Mouse (Mus musculus): ENCODE results near the gene Eps8l2.
"Not testable (repeated sequence)": the region's sequence is repeated elsewhere in the genome, so short reads cannot be mapped to it uniquely, and the experiment has no call there.

The Eps8l2 gene

GRCm38 (mm10) chr7:141407670-141408069, 69.0 kb downstream of the Eps8l2 start:
- not testable (repeated sequence) for DNase-seq (ENCODE audit: low read depth)

GRCm38 (mm10) chr7:141408833-141409232, 70.2 kb downstream of the Eps8l2 start:
- peak; percentile 75 for DNase-seq (ENCODE audit: low read depth)

DNA sequence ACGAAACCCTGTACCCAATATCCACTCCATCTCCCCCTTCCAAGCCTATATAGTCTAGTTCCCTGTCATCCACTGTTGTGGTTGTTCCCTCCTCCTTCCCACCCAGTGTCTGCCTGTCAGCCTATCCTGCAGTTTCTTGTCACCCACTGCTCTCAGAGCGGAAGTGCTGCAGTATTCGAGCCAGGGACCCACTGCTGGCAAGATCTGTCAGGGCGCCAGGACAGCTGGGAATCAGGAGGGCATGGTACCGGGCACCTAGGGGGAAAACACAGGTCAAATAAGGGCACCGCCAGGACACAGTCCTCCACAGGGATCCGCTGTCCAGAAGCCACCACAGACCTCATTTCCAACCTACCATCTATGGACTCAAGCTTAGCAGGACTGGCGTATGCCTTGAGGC, 72.0 kb downstream of the Eps8l2 start:
- DNase-seq (ENCODE audit: low read depth), result no peak

DNA sequence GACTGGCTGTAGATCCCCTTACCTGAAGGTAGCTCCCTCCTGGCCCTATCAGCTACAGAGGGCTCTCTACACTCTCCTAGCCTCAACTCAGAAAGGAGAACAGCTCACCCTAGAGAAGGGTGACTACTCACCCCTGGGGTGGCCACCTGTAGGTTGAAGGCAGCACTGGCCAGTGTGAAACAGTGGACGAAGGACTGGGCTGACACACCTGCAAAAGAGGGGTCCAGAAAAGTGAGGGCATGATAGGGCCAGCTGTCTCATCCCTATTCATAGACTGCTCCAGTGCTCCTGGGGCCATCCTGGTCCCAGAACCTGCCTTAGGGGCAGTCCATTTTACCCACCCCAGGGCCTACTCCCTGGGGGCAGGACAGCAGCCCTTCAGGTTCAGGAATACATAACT, 73.0 kb downstream of the Eps8l2 start:
- no peak for DNase-seq (ENCODE audit: low read depth)
